Mouse (Mus musculus) frontal cortex, postnatal 10 days (tissue): ENCODE data around the gene Psen1.

Experiments used
- DNase-seq, 2 experiments: peaks; one replicate each; pipeline ENCODE4 v3.0.0; 2022; ENCODE audit warnings: low spot score in 2 of 2, mixed read lengths in 1 of 2

Gene Psen1

DNA sequence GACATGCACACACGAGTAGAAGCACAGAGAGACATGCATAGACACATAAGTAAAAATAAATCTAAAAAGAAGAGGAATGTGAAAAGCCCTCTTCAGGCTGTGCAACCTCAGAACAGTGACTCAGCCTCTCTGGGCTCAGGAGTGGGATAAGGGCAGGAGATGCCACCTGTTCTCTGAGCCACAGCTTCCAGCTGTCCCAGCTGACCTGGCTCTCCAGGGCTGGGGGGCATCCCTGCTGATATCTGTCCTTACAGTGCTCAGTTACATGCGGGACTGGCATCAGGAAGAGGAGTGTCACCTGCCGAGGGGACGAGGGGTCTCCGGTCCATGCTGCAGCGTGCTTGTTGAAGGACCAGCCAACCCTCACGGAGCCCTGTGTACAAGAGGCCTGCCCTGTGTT, 88.8 kb downstream of the Psen1 start:
- DNase-seq: no peak

DNA sequence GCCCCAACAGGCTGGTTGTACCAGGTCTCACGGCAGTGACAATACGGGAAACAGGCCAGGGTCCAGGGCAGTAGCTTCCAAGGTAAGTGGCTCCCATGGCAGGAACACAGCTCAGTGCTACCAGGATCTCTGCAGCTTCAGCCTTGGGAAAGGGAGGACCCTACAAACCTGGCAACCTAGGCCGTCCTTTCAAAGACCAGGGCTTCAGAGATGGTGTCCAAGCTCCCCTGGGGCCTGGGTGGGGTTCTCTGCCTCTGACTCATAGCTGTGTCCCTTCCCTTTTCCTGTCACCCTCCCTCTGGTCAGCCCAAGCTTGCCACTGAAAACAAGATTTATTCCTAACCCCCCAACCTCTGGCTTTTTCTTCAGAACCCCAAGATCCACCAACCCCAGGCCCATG, 92.2 kb downstream of the Psen1 start:
- no peak for DNase-seq

DNA sequence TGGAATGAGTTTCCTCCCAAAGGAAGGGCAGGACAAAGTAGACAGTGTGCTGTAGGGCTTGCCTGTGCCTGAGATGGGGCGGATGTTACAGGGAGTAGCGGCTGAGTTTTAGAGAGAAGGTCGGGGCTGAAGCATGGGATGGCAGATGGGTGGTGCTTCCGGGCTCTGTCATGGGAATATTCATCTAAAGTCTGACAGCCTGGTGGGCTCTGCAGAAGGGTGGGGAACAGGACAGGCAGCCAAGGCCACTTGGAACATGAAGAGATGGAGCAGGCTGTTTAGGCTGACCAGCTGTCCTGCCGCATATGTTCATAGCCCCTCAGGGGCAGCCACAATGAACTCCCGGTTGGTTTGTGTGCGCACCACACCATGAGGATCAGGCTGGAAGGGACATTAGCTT, 93.3 kb downstream of the Psen1 start:
- DNase-seq: no peak

DNA sequence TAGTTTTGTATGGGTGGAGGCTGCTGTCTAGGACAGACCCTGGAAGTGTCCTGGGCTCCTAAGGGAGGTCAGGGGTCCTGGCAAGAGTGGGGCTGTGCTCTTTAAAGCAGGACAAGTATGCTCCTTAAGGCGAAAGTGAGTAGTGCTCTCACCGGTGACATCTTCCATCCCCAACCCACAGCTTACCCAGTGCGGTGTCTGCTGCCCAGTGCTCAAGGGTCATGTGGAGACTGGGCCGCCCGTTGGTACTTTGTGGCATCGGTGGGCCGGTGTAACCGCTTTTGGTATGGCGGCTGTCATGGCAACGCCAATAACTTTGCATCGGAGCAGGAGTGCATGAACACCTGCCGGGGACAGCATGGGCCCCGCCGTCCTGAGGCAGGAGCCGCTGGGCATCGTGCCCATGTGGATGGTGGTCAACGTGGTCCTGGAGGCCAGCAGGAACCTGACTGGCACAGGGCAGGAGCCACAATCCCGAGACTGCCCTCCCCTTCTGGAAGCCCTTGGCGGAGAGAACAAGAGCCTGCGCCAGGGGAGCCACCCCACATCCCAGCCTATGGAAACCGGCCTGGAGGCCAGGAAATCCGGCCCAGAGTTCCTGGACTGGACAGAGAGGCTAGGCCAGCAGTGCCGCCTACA, 93.8 kb downstream of the Psen1 start:
- DNase-seq: no peak

DNA sequence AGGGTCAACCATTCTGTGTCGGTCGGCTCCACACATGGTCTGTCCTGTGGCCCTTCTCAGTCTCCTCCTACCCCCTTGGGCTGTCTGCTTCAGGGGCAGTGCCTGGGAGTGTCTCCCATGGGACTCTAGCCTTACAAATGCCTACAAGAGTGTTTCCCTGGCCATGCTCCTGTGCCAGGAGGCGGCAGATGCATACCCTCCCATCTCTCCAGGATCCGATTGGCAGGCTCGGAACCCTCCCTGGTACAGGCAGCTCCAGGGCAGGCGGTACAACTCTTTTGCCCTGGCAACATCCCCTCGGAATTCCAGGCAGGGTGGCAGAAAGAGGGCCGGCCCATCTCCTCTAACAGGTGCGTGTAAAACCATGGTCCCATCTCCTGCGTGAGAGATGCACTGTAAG, 94.7 kb downstream of the Psen1 start:
- no peak for DNase-seq
